ENCODE assay signal across 8 mouse cellular contexts in genomic region chr6:6884897-6885296, GRCm38 (mm10). TPM values are rescaled to one million over a fixed set of nuclear protein-coding genes. Genes with fewer than 3 reads are reported as not detected.
DNase-seq lines count a peak whose midpoint lies in the region; ATAC-seq and TF ChIP-seq lines count a peak whose summit lies in the region.

No protein-coding gene starts in this region.

- TF ChIP-seq CTCF in thymus, adult 2 months (IDR thresholded peaks at IDR 0.05; ENCODE audit: borderline replicate concordance, control insufficient read depth, extremely low read depth, insufficient read depth, low read length, poor library complexity) = no peak

- H3K4me1 ChIP-seq in thymus, adult 2 months (replicated peaks; ENCODE audit: control insufficient read depth, insufficient read depth, low read length) = no peaks in the 10 kb centered on the region

- H3K27me3 ChIP-seq in thymus, adult 2 months (ENCODE audit: control insufficient read depth, insufficient read depth, low read length) = peaks cover 2% of the 10 kb centered on the region; the same call in 1 of the 2 replicates

- no peak for ATAC-seq in megakaryocyte, adult 5-6 weeks (ENCODE audit: poor library complexity, severe bottlenecking)

- no peak for TF ChIP-seq POLR2A in thymus, adult 2 months (IDR thresholded peaks at IDR 0.05; ENCODE audit: control insufficient read depth, extremely low read depth, insufficient read depth, low read length, poor library complexity)

- H3K36me3 ChIP-seq in thymus, adult 2 months (ENCODE audit: control insufficient read depth, insufficient read depth, low read length) = no peaks in the 10 kb centered on the region

- WGBS in thymus, adult 2 months = 15% methylated on average over 12 of the region's 12 CpGs

- H3K4me3 ChIP-seq in thymus, adult 2 months (ENCODE audit: control insufficient read depth, insufficient read depth, low read length) = no peak overlapping the region

- intact Hi-C loops in left cerebral cortex, postnatal 25 days (cut with DNase I) = loop anchor here (2.0 to 10.0 kb wide), 5 partner anchors 38 to 1250 kb away; no protein-coding TSS in a partner anchor

- H3K27ac ChIP-seq in thymus, adult 2 months (ENCODE audit: control insufficient read depth, insufficient read depth, low read length) = no peak overlapping the region

- DNase-seq in cerebellum, postnatal 4 days (ENCODE audit: low spot score in 2 of 2) = peak; percentile 61 to 77
- DNase-seq in cerebellum, adult 11 months = no peak
- DNase-seq in thymus, adult 2 months = peak; percentile 14
- no peak for DNase-seq in thymus, adult 18-20 months
- DNase-seq in forelimb bud, embryonic 11.5 days (ENCODE audit: low read depth, low spot score) = peak; percentile 84
- DNase-seq in left cerebral cortex, postnatal 25 days (ENCODE audit: low spot score in 2 of 2) = peak; percentile 63 to 64
- DNase-seq in neural tube, embryonic 10.5 days (ENCODE audit: extremely low spot score, low spot score) = peak; percentile 72

RNA-seq across cellular contexts. Expression of gene Dlx5, which starts 3.0 kb away (rescaled TPM):
- polyA plus RNA-seq in thymus, adult 2 months (2012; rRNA removed) = 0.41 and 0.71 TPM in 2 replicates
- 1 to 10 TPM; 6.5 to 9.1 TPM for total RNA-seq in left cerebral cortex, postnatal 25 days (2021)
- total RNA-seq in megakaryocyte, adult 5-6 weeks (2015) = not detected in 2 replicates
- not detected in 2 replicates for total RNA-seq in megakaryocyte, adult 5-6 weeks (2017)

RNA-seq across cellular contexts. Expression of gene Dlx6, which starts 21.8 kb away (rescaled TPM):
- polyA plus RNA-seq in thymus, adult 2 months (2012; rRNA removed) = not detected in 2 replicates
- total RNA-seq in left cerebral cortex, postnatal 25 days (2021) = 10 to 100 TPM in 1 of 2 experiments, 1 to 10 TPM in 1; 7.3 to 21.3 TPM
- not detected in 2 replicates for total RNA-seq in megakaryocyte, adult 5-6 weeks (2015)
- total RNA-seq in megakaryocyte, adult 5-6 weeks (2017) = not detected in 2 replicates

Comparison
In these comparisons a context has a peak if more than half of its experiments do, and no peak if none do; other contexts are left out.
1. DNase-seq: peak in cerebellum, postnatal 4 days (2 of 2), thymus, adult 2 months (single experiment), forelimb bud, embryonic 11.5 days (single experiment), left cerebral cortex, postnatal 25 days (2 of 2) and neural tube, embryonic 10.5 days (single experiment); none in cerebellum, adult 11 months (single experiment) and thymus, adult 18-20 months (0 of 2).
2. RNA of gene Dlx5, which starts 3.0 kb away (total RNA-seq): 6.5 to 9.1 TPM in left cerebral cortex, postnatal 25 days; not detected in megakaryocyte, adult 5-6 weeks; every median in the first group is over 4 times any median in the second.
3. RNA of gene Dlx6, which starts 21.8 kb away (total RNA-seq): 7.3 to 21.3 TPM in left cerebral cortex, postnatal 25 days; not detected in megakaryocyte, adult 5-6 weeks; every median in the first group is over 4 times any median in the second.